Comparison of ENCODE assay signal across 26 mouse cellular contexts in the genomic region with DNA sequence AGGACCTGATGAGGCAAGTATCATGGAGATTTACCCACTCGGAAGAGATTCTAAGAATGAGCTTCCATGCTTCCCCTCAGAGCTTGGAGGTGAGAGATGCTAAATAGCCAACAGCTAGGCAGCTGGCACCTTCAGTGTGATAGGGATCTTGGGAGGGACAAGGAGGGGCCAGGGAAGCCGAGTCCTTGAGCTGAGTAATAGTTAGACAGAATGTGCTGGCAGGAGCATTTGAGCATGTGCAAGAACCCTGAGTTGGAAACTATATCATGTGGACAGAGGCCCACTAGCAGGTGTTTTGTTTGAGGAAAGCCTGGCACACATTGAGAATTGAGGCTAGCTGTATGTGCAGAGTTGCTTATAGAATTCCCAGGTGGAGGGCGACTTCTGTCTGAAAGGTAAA. TPM values are rescaled to one million over a fixed set of nuclear protein-coding genes. Genes with fewer than 3 reads are reported as not detected.
DNase-seq lines count a peak whose midpoint lies in the region; ATAC-seq and TF ChIP-seq lines count a peak whose summit lies in the region.
"Had no signal": no experiment of that assay in that cellular context is flagged by ENCODE, and none has a peak within 500 bp of the region (broad histone marks: within the 10 kb centered on the region; RNA-seq: fewer than 3 reads in every experiment).

No protein-coding gene starts in this region.

- H3K4me1 ChIP-seq in MEL (ENCODE audit: control insufficient read depth in 1 of 2, insufficient read depth in 2 of 2, low read length in 2 of 2): peaks cover 42 to 53% of the 10 kb centered on the region in 2 experiments
- no peaks in the 10 kb centered on the region for H3K4me1 ChIP-seq in stomach, embryonic 15.5 days
- H3K4me1 ChIP-seq: embryonic facial prominence, embryonic 13.5 days; embryonic facial prominence, embryonic 15.5 days; forebrain, embryonic 10.5 days; forebrain, embryonic 12.5 days had no signal

- intact Hi-C loops in left cerebral cortex, postnatal 10 days (cut with DNase I): no loop called here

- H3K27ac ChIP-seq in MEL (ENCODE audit: control insufficient read depth, low read depth, low read length): peak overlapping the region; percentile 74
- H3K27ac ChIP-seq in stomach, embryonic 15.5 days: no peak overlapping the region
- no peak overlapping the region for H3K27ac ChIP-seq in layer of hippocampus, adult 2 months
- H3K27ac ChIP-seq: embryonic facial prominence, embryonic 13.5 days; embryonic facial prominence, embryonic 15.5 days; forebrain, embryonic 10.5 days; forebrain, embryonic 12.5 days had no signal

- DNase-seq in MEL (ENCODE audit: low read depth, low spot score) (peak; percentile 53), MN1 (ENCODE audit: low spot score) (peak; percentile 40)
- DNase-seq in left cerebral cortex, postnatal 10 days (ENCODE audit: extremely low spot score in 1 of 2, low spot score in 2 of 2): no peak
- DNase-seq in right cerebral cortex, postnatal 36 days (ENCODE audit: low spot score in 2 of 2): no peak
- no peak for DNase-seq in layer of hippocampus, adult 2 months (ENCODE audit: low spot score in 2 of 2)
- DNase-seq in urinary bladder, postnatal 25 days (ENCODE audit: low spot score): no peak
- DNase-seq: adrenal gland, adult 2 months; adrenal gland, postnatal 10 days; adrenal gland, postnatal 25 days; cerebellum, adult 11-12 months; cerebellum, adult 2 months; cerebellum, adult 9-10 months; cerebellum, postnatal 10 days; cerebellum, postnatal 25 days; embryo, embryonic 11 days had no signal

- TF ChIP-seq EP300 in MEL (IDR thresholded peaks at IDR 0.05; ENCODE audit: low read depth in 1 of 2, low read length in 2 of 2): no peak

- peaks cover 2% of the 10 kb centered on the region; the same call in 1 of the 2 replicates for H3K79me2 ChIP-seq in MEL (ENCODE audit: control insufficient read depth, insufficient read depth, low read length, poor library complexity)

- no peak overlapping the region for H3K4me3 ChIP-seq in MEL (ENCODE audit: control insufficient read depth in 1 of 2, insufficient read depth in 1 of 2, low read depth in 2 of 2, low read length in 2 of 2)
- no peak overlapping the region for H3K4me3 ChIP-seq in stomach, embryonic 15.5 days (replicated peaks)
- H3K4me3 ChIP-seq in layer of hippocampus, adult 2 months: no peak overlapping the region
- H3K4me3 ChIP-seq: embryonic facial prominence, embryonic 13.5 days; embryonic facial prominence, embryonic 15.5 days; erythroblast, embryonic 14.5 days; forebrain, embryonic 10.5 days; forebrain, embryonic 12.5 days had no signal

- no peaks in the 10 kb centered on the region for H3K9me3 ChIP-seq in MEL (replicated peaks; ENCODE audit: insufficient read depth, low read length)
- no peaks in the 10 kb centered on the region for H3K9me3 ChIP-seq in stomach, embryonic 15.5 days
- H3K9me3 ChIP-seq: embryonic facial prominence, embryonic 13.5 days; embryonic facial prominence, embryonic 15.5 days; forebrain, embryonic 10.5 days; forebrain, embryonic 12.5 days had no signal

- H3K4me2 ChIP-seq in stomach, embryonic 15.5 days: no peak overlapping the region
- H3K4me2 ChIP-seq: embryonic facial prominence, embryonic 13.5 days; embryonic facial prominence, embryonic 15.5 days; forebrain, embryonic 12.5 days had no signal

- peaks cover 9 to 52% of the 10 kb centered on the region in 2 experiments for H3K36me3 ChIP-seq in MEL (ENCODE audit: control insufficient read depth in 1 of 2, insufficient read depth in 2 of 2, low read length in 2 of 2)
- peaks cover 27% of the 10 kb centered on the region for H3K36me3 ChIP-seq in stomach, embryonic 15.5 days

- peak; percentile 31; the same call in 1 of the 2 replicates for ATAC-seq in common myeloid progenitor, adult 5-6 weeks (replicated peaks; ENCODE audit: low read depth, poor library complexity, severe bottlenecking)
- ATAC-seq in stomach, embryonic 15.5 days (ENCODE audit: insufficient read depth, low FRiP score, low read depth): 0 out of 2 replicates have a peak, but pooled peaks have one; percentile 27
- ATAC-seq: forebrain, embryonic 14.5 days; forebrain, embryonic 16.5 days had no signal

- TF ChIP-seq POLR2A in MEL (IDR thresholded peaks at IDR 0.05; ENCODE audit: control insufficient read depth in 1 of 2, insufficient read depth in 1 of 2, low read depth in 1 of 2, low read length in 2 of 2, poor library complexity in 1 of 2): no peak

- no peak overlapping the region for H3K9ac ChIP-seq in MEL (ENCODE audit: control insufficient read depth, low read depth, low read length, poor library complexity, severe bottlenecking)
- no peak overlapping the region for H3K9ac ChIP-seq in stomach, embryonic 15.5 days
- H3K9ac ChIP-seq: embryonic facial prominence, embryonic 13.5 days; embryonic facial prominence, embryonic 15.5 days; forebrain, embryonic 12.5 days had no signal

- TF ChIP-seq RAD21 in MEL (IDR thresholded peaks at IDR 0.05; ENCODE audit: low read depth, low read length): no peak

- no peaks in the 10 kb centered on the region for H3K27me3 ChIP-seq in MEL (ENCODE audit: control insufficient read depth in 1 of 2, insufficient read depth in 2 of 2, low read length in 2 of 2)
- no peaks in the 10 kb centered on the region for H3K27me3 ChIP-seq in stomach, embryonic 15.5 days (replicated peaks)
- H3K27me3 ChIP-seq: embryonic facial prominence, embryonic 13.5 days; embryonic facial prominence, embryonic 15.5 days; forebrain, embryonic 12.5 days had no signal

- TF ChIP-seq CTCF in MEL (IDR thresholded peaks at IDR 0.05 in 2 of 3, conservative IDR thresholded peaks at IDR 0.05 in 1 of 3; ENCODE audit: control insufficient read depth in 1 of 3, insufficient read depth in 1 of 3, low read depth in 2 of 3, low read length in 3 of 3, poor library complexity in 1 of 3, severe bottlenecking in 1 of 3): no peak
- no peak for TF ChIP-seq CTCF in layer of hippocampus, adult 2 months (conservative IDR thresholded peaks at IDR 0.05)

- 61% methylated on average over 3 of the region's 3 CpGs for WGBS in stomach, embryonic 15.5 days

TF ChIP-seq in MEL, 35 proteins besides CTCF, POLR2A, EP300 and RAD21:
- no peak for TF ChIP-seq SMC3 (IDR thresholded peaks at IDR 0.05; ENCODE audit: low read depth, low read length)
- no peak for TF ChIP-seq RCOR1 (IDR thresholded peaks at IDR 0.05; ENCODE audit: low read depth, low read length)
- TF ChIP-seq MXI1 (IDR thresholded peaks at IDR 0.05; ENCODE audit: low read depth, low read length): no peak
- TF ChIP-seq HCFC1 (IDR thresholded peaks at IDR 0.05; ENCODE audit: low read depth, low read length): no peak
- 0 out of 2 replicates have a peak, but pooled peaks have one; percentile 24 for TF ChIP-seq GATA1 (IDR thresholded peaks at IDR 0.05; ENCODE audit: low read depth, low read length)
- TF ChIP-seq POLR2AphosphoS5 (IDR thresholded peaks at IDR 0.05; ENCODE audit: borderline replicate concordance, low read depth, low read length): no peak
- TF ChIP-seq KAT2A (conservative IDR thresholded peaks at IDR 0.05; ENCODE audit: low read depth, low read length): no peak
- no peak for TF ChIP-seq USF1 (IDR thresholded peaks at IDR 0.05; ENCODE audit: low read depth, low read length)
- no peak for TF ChIP-seq MAX (IDR thresholded peaks at IDR 0.05; ENCODE audit: low read length)
- no peak for TF ChIP-seq TAL1 (IDR thresholded peaks at IDR 0.05; ENCODE audit: low read length)
- peak; percentile 54; the same call in 1 of the 2 replicates for TF ChIP-seq NRF1 (IDR thresholded peaks at IDR 0.05; ENCODE audit: insufficient read depth, low read depth, low read length, poor library complexity, severe bottlenecking)
- no peak for TF ChIP-seq NELFE (IDR thresholded peaks at IDR 0.05; ENCODE audit: low read depth, low read length)
- no peak for TF ChIP-seq CHD1 (IDR thresholded peaks at IDR 0.05; ENCODE audit: low read depth, low read length)
- TF ChIP-seq MAFK (IDR thresholded peaks at IDR 0.05; ENCODE audit: borderline replicate concordance, low read depth, low read length): no peak
- no peak for TF ChIP-seq MYC (IDR thresholded peaks at IDR 0.05; ENCODE audit: low read depth, low read length)
- no peak for TF ChIP-seq ZMIZ1 (IDR thresholded peaks at IDR 0.05; ENCODE audit: low read depth, low read length)

RNA-seq across cellular contexts. Expression of gene Chrm4, which starts 14.4 kb away (rescaled TPM):
- total RNA-seq in MEL (2012; rRNA removed): 23.9 and 29.0 TPM in 2 replicates
- 10 to 100 TPM in 1 of 2 experiments, not detected in 1; 21.5 TPM for polyA plus RNA-seq in MEL (2012; ENCODE audit: insufficient read depth in 1 of 2, insufficient read length in 2 of 2, low read depth in 1 of 2, low replicate concordance in 2 of 2, missing spikeins in 1 of 2)
- total RNA-seq in common myeloid progenitor, adult 5-6 weeks (2017): 0.96 TPM in 1 of 2 replicates, not detected in the other
- 0.21 and 0.27 TPM in 2 replicates for polyA plus RNA-seq in stomach, embryonic 15.5 days (2015; fragmentation: Nextera tagmentation; extraction: Ambion mirVana)
- total RNA-seq in left cerebral cortex, postnatal 10 days (2021): 10 to 100 TPM; 29.6 to 33.0 TPM
- total RNA-seq in layer of hippocampus, adult 2 months (2021): 10 to 100 TPM; 22.1 to 26.0 TPM

RNA-seq across cellular contexts. Expression of gene Mdk, which starts 19.5 kb away (rescaled TPM):
- 0.19 and 0.59 TPM in 2 replicates for total RNA-seq in MEL (2012; rRNA removed)
- 1 to 10 TPM in 1 of 2 experiments, not detected in 1; 3.4 TPM for polyA plus RNA-seq in MEL (2012; ENCODE audit: insufficient read depth in 1 of 2, insufficient read length in 2 of 2, low read depth in 1 of 2, low replicate concordance in 2 of 2, missing spikeins in 1 of 2)
- total RNA-seq in common myeloid progenitor, adult 5-6 weeks (2017): 0.44 TPM in 1 of 2 replicates, not detected in the other
- polyA plus RNA-seq in stomach, embryonic 15.5 days (2015; fragmentation: Nextera tagmentation; extraction: Ambion mirVana): 587 and 735 TPM in 2 replicates
- total RNA-seq in left cerebral cortex, postnatal 10 days (2021): 10 to 100 TPM; 24.6 to 26.0 TPM
- total RNA-seq in layer of hippocampus, adult 2 months (2021): 10 to 100 TPM; 25.3 to 31.9 TPM

RNA-seq across cellular contexts. Expression of gene Gm9821, which starts 32.9 kb away (rescaled TPM):
- 0.85 and 1.2 TPM in 2 replicates for total RNA-seq in MEL (2012; rRNA removed)
- 10 to 100 TPM in 1 of 2 experiments, not detected in 1; 22.7 TPM for polyA plus RNA-seq in MEL (2012; ENCODE audit: insufficient read depth in 1 of 2, insufficient read length in 2 of 2, low read depth in 1 of 2, low replicate concordance in 2 of 2, missing spikeins in 1 of 2)
- 0.49 and 1.5 TPM in 2 replicates for total RNA-seq in common myeloid progenitor, adult 5-6 weeks (2017)
- polyA plus RNA-seq in stomach, embryonic 15.5 days (2015; fragmentation: Nextera tagmentation; extraction: Ambion mirVana): 0.66 and 0.71 TPM in 2 replicates
- not detected for total RNA-seq in left cerebral cortex, postnatal 10 days (2021)
- not detected for total RNA-seq in layer of hippocampus, adult 2 months (2021)
- total RNA-seq: adrenal gland, adult 2 months; adrenal gland, postnatal 10 days; adrenal gland, postnatal 25 days; adrenal gland, postnatal 4 days had no signal
- polyA plus RNA-seq: adrenal gland, adult 2 months; cerebellum, adult 2 months; embryonic facial prominence, embryonic 11.5 days; erythroblast, embryonic 14.5 days had no signal

Comparison
In these comparisons a context has a peak if more than half of its experiments do, and no peak if none do; other contexts are left out.
1. DNase-seq: peak in MEL (single experiment) and MN1 (single experiment); none in left cerebral cortex, postnatal 10 days (0 of 2), right cerebral cortex, postnatal 36 days (0 of 2), layer of hippocampus, adult 2 months (0 of 2) and urinary bladder, postnatal 25 days (single experiment).
2. RNA of gene Chrm4, which starts 14.4 kb away (total RNA-seq): 29.6 to 33.0 TPM in left cerebral cortex, postnatal 10 days, 23.9 to 29.0 TPM in MEL and 22.1 to 26.0 TPM in layer of hippocampus, adult 2 months; 0.96 TPM in common myeloid progenitor, adult 5-6 weeks; every median in the first group is over 10 times any median in the second.
3. RNA of gene Mdk, which starts 19.5 kb away (total RNA-seq): 25.3 to 31.9 TPM in layer of hippocampus, adult 2 months and 24.6 to 26.0 TPM in left cerebral cortex, postnatal 10 days; 0.19 to 0.59 TPM in MEL and 0.44 TPM in common myeloid progenitor, adult 5-6 weeks; every median in the first group is over 10 times any median in the second.